Mouse (Mus musculus) intestine, embryonic 14.5 days (tissue): Measurements from ENCODE around the gene Jak1. TPM values are rescaled to one million over a fixed set of nuclear protein-coding genes. Genes with fewer than 3 reads are reported as not detected.

ENCODE experiments used
- ATAC-seq: fragments of 200-750 bp; cut with Nextera tagmentation; replicated peaks from 2 replicates; pipeline ENCODE4 v1.8.0; 2017; ENCODE audit warnings: low read depth, moderate number of reproducible peaks, moderate TSS enrichment, moderate library complexity; ENCODE audit not compliant: low FRiP score, low TSS enrichment
- DNase-seq: peaks from one replicate; pipeline ENCODE4 v3.0.0-alpha.2; 2018; ENCODE audit warnings: low spot score
- H3K27ac ChIP-seq: fragments of 300-500 bp; sonication (generic); 2 replicates; pipeline ENCODE4 v1.5.1; 2014; ENCODE audit warnings: low read depth, mild to moderate bottlenecking, control low read depth
- H3K27me3 ChIP-seq: fragments of 300-500 bp; sonication (generic); replicated peaks from 2 replicates; pipeline ENCODE4 v1.6.1; 2014; ENCODE audit warnings: low read length, control low read depth; ENCODE audit not compliant: control insufficient read depth, insufficient read depth
- H3K36me3 ChIP-seq: fragments of 300-500 bp; sonication (generic); 2 replicates; pipeline ENCODE4 v1.6.1; 2014; ENCODE audit warnings: low read length, control low read depth; ENCODE audit not compliant: control insufficient read depth, insufficient read depth
- H3K4me1 ChIP-seq: fragments of 300-500 bp; sonication (generic); replicated peaks from 2 replicates; pipeline ENCODE4 v1.6.1; 2014; ENCODE audit warnings: low read length, control low read depth, mixed read lengths; ENCODE audit not compliant: control insufficient read depth, insufficient read depth
- H3K4me2 ChIP-seq: fragments of 300-500 bp; sonication (generic); 2 replicates; pipeline ENCODE4 v1.6.1; 2014; ENCODE audit warnings: low read length
- H3K4me3 ChIP-seq: fragments of 300-500 bp; sonication (generic); 2 replicates; pipeline ENCODE4 v1.5.1; 2014; ENCODE audit warnings: low read depth, low read length, control low read depth, mixed read lengths
- H3K9ac ChIP-seq: fragments of 300-500 bp; sonication (generic); 2 replicates; pipeline ENCODE4 v1.6.1; 2014; ENCODE audit warnings: mild to moderate bottlenecking, low read length
- H3K9me3 ChIP-seq: fragments of 300-500 bp; sonication (generic); 2 replicates; pipeline ENCODE4 v1.6.1; 2016; ENCODE audit warnings: low read length, control low read depth; ENCODE audit not compliant: control insufficient read depth
- WGBS: fragments of 180-500 bp; shearing (Covaris S2); extraction: QIAGEN DNeasy Blood & Tissue Kit; methylation state at CpG from one replicate; pipeline ENCODE4 v1.1.7; 2014; 5-methylcytosine and 5-hydroxymethylcytosine counted together
- polyA plus RNA-seq: library from polyadenylated mRNA; unstranded; fragments of >200 nt; fragmentation: Nextera tagmentation; extraction: Ambion mirVana; gene quantifications from 2 replicates; pipeline ENCODE4 v1.2.1, GENCODE M21; 2014

The Jak1 gene
- polyA plus RNA-seq, 1 experiment from 2014 or later, result 83.2 TPM

DNA sequence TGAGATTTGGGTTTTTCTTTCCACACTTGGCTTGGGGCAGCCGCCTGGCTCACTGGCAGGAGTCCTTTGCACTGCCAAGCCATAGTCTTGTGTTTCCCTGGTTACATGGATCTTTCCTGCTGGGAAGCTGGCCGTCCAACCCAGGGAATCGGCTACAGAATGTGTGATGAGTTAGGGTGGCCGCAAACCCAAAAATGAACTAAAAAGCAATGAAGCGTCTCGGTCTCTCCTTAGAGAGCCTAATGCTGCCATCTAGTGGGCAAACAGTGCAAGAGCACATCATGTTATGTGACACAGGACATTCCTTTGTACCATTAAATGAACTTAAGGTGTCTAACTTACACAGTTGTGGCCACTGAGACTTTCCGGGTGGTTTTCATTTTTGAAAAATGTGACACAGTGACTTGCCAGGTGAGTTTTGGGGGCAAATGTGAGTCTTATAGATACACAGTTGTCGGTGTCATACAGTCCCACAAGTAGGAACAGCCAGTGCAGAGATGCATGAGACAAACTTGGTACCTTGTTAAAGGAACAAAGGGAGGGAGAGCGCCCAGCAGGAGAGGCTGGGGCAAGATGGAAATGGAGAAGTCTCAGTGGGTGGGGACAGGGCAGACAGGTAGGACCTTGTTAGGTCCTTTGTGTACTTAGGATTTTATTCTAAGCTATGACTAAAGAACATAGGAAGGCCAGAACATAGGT lies 118.9 kb downstream of the Jak1 start:
- Histone ChIP-seq H3K27me3 (no peaks in the 10 kb centered on the region), H3K4me1 (no peaks in the 10 kb centered on the region), H3K9ac (no peak overlapping the region), H3K4me3 (no peak overlapping the region), H3K36me3 (peaks cover 32% of the 10 kb centered on the region), H3K9me3 (no peaks in the 10 kb centered on the region), H3K27ac (no peak overlapping the region), H3K4me2 (no peak overlapping the region)
- 34% methylated on average over 9 of the region's 9 CpGs for WGBS
- DNase-seq, result peak; percentile 78
- 0 out of 2 replicates have a peak, but pooled peaks have one; percentile 36 for ATAC-seq

DNA sequence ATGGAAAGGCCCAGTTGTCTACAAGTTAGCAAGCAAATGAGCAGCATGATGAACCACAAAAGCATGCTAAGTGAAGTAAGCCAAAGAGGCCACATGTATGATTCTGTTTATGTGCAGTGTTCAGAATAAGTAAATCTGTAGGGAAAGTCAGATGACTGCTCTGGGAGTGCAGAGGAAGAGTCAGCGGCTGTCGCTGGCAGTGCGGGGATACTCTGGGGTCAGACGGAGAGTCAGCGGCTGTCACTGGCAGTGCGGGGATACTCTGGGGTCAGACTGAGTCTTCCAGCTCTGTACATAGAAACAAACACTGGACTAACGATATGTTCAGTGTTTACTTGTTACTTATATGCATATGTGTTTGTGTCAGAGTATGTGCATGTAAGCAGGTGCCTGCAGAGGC lies 120.3 kb downstream of the Jak1 start:
- Histone ChIP-seq H3K9me3 (no peaks in the 10 kb centered on the region), H3K4me3 (no peak overlapping the region), H3K27me3 (no peaks in the 10 kb centered on the region), H3K27ac (no peak overlapping the region), H3K4me1 (no peaks in the 10 kb centered on the region), H3K36me3 (peaks cover 21% of the 10 kb centered on the region; the same call in 1 of the 2 replicates), H3K9ac (no peak overlapping the region), H3K4me2 (no peak overlapping the region)
- 83% methylated on average over 7 of the region's 7 CpGs for WGBS
- DNase-seq, result no peak
- ATAC-seq, result no peak

DNA sequence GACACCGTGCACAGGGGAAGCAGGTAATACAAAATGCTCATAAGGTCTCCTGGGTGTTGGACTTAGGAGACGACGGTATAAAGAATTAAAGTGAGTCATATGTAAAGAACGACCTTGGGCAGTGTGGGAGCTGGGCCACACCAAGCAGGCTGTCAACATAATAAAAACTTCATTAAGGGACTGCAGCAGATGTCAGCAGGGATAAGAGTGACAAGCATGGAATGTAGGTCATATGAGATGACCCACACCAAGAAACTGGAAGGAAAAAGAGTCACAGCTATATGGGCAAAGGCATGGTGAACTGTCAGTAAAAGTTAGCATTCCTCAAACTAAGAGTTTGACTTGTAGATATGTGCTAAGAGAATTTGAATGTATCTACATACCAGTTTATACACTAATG lies 120.7 kb downstream of the Jak1 start:
- no peaks in the 10 kb centered on the region for H3K4me1 ChIP-seq
- DNase-seq (no peak), ATAC-seq (no peak)
- no peaks in the 10 kb centered on the region for H3K27me3 ChIP-seq
- peaks cover 21% of the 10 kb centered on the region; the same call in 1 of the 2 replicates for H3K36me3 ChIP-seq
- 76% methylated on average over 4 of the region's 4 CpGs for WGBS
- no peaks in the 10 kb centered on the region for H3K9me3 ChIP-seq
- no peak overlapping the region for H3K4me3 ChIP-seq
- H3K4me2 ChIP-seq, result no peak overlapping the region
- no peak overlapping the region for H3K9ac ChIP-seq
- H3K27ac ChIP-seq, result no peak overlapping the region

DNA sequence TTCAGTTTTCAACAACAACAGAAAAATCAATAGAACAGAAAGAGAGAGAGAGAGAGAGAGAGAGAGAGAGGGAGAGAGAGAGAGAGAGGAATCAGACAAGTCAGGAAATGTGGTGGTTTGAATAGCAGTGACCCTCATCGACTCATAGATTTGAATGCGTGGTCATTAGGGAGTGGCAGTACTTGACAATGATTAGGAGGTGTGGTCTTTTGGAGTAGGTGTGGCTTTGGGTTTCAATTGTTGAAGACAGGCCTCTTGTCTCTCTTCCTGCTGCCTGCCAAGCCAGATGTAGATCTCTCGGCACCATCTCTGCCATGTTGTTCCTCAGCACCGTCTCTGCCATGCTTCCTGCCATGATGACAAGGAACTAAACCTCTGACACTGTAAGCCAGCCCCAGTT lies 121.2 kb downstream of the Jak1 start:
- no peak overlapping the region for H3K4me3 ChIP-seq
- no peak overlapping the region for H3K27ac ChIP-seq
- no peaks in the 10 kb centered on the region for H3K4me1 ChIP-seq
- no peak overlapping the region for H3K4me2 ChIP-seq
- ATAC-seq, result no peak
- H3K27me3 ChIP-seq, result no peaks in the 10 kb centered on the region
- H3K9me3 ChIP-seq, result no peaks in the 10 kb centered on the region
- 75% methylated on average over 4 of the region's 4 CpGs for WGBS
- no peak overlapping the region for H3K9ac ChIP-seq
- H3K36me3 ChIP-seq, result peaks cover 19% of the 10 kb centered on the region; the same call in 1 of the 2 replicates
- no peak for DNase-seq

DNA sequence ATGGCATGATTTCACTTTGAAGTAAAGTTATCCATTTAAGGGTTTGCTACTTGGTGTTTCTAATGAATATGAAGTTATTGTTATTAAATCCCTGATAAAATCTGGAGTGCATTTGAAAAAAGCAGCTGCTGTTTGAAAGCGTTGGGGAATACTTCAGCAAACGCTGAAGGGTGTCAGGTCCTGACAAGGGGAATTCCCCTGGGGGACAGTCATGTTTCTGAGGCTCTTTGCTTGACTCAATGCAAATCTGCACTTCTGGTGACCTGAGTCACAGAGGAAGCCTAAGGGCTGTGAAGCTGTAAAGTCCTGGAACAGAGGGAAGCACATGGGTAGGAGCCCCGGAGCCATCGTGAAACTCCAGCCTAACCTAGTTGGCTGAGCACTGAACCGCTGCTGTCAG lies 123.3 kb downstream of the Jak1 start:
- DNase-seq, result no peak
- H3K9ac ChIP-seq, result no peak overlapping the region
- H3K4me2 ChIP-seq, result no peak overlapping the region
- ATAC-seq, result no peak
- H3K27me3 ChIP-seq, result no peaks in the 10 kb centered on the region
- no peaks in the 10 kb centered on the region for H3K9me3 ChIP-seq
- no peak overlapping the region for H3K27ac ChIP-seq
- 81% methylated on average over 5 of the region's 5 CpGs for WGBS
- H3K4me1 ChIP-seq, result no peaks in the 10 kb centered on the region
- H3K36me3 ChIP-seq, result 0 out of 2 replicates have a peak, but pooled peaks cover 10% of the 10 kb centered on the region
- H3K4me3 ChIP-seq, result no peak overlapping the region

DNA sequence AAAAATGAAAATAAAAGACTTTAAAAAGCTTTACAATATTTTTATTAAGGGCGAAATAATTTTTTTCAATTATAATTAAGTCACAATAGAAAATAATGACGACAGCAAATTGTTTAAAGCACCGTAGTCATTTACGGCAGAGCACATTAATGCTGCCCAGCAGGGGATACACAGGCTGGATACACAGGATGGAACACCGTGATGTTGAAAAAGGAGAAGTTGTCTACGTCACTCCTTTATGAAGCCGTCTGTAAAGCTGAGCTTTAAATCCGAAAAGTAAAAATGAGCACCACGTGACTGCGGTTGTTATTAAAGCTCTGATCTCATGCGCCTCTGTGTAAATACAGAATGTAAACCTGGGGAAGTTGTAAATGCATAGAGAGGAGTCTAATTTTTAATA lies 127.1 kb downstream of the Jak1 start:
- DNase-seq, result no peak
- Histone ChIP-seq H3K36me3 (0 out of 2 replicates have a peak, but pooled peaks cover 13% of the 10 kb centered on the region), H3K4me2 (no peak overlapping the region), H3K4me1 (no peaks in the 10 kb centered on the region), H3K27ac (no peak overlapping the region), H3K27me3 (no peaks in the 10 kb centered on the region), H3K9ac (no peak overlapping the region), H3K4me3 (no peak overlapping the region), H3K9me3 (no peaks in the 10 kb centered on the region)
- 91% methylated on average over 11 of the region's 11 CpGs for WGBS
- no peak for ATAC-seq

DNA sequence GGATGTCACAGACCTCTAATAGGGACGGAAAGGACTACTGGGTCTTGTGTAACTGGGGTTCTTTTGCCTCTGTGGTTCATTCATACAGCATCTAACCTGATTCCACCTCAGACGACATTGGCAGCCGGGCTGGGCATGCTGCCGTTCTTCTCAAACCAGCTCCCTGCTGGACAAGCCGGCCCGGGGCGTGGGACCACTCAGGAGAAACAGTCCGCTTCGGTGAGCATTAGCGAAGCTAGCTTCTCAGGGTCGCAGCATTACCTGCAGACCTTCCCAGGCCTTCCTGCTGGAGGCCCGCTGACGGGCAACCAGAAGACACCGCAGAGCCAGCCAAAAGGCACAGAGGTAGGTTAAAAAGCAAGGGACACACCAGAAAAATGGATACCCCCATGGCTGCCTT lies 129.2 kb downstream of the Jak1 start:
- no peak overlapping the region for H3K4me3 ChIP-seq
- DNase-seq (no peak), ATAC-seq (no peak)
- no peak overlapping the region for H3K9ac ChIP-seq
- H3K4me2 ChIP-seq, result no peak overlapping the region
- H3K9me3 ChIP-seq, result no peaks in the 10 kb centered on the region
- 94% methylated on average over 14 of the region's 14 CpGs for WGBS
- no peak overlapping the region for H3K27ac ChIP-seq
- 0 out of 2 replicates have a peak, but pooled peaks cover 13% of the 10 kb centered on the region for H3K36me3 ChIP-seq
- no peaks in the 10 kb centered on the region for H3K4me1 ChIP-seq
- no peaks in the 10 kb centered on the region for H3K27me3 ChIP-seq

DNA sequence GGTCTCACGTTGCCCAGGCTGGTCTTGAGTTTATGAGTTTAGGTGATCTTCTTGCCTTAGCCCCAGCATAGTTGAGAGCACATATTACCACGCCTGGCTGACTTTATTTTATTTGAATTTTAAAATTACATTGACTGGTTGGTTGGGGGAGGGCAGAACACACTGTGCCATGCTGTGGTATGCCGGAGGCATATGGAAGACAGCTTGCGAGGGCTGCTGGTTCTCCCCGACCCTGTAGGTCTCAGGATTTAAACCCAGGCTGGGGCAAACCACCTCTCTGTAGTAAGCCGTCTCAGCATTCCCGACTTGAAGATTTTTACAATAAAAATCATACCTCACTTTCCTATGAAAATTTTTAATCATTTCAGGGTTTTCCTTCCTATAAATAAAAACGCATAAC lies 130.1 kb downstream of the Jak1 start:
- 87% methylated on average over 8 of the region's 8 CpGs for WGBS
- Histone ChIP-seq H3K36me3 (0 out of 2 replicates have a peak, but pooled peaks cover 17% of the 10 kb centered on the region), H3K4me1 (no peaks in the 10 kb centered on the region), H3K4me2 (no peak overlapping the region), H3K9me3 (no peaks in the 10 kb centered on the region), H3K4me3 (no peak overlapping the region), H3K27ac (no peak overlapping the region), H3K9ac (no peak overlapping the region), H3K27me3 (no peaks in the 10 kb centered on the region)
- ATAC-seq (no peak), DNase-seq (no peak)

DNA sequence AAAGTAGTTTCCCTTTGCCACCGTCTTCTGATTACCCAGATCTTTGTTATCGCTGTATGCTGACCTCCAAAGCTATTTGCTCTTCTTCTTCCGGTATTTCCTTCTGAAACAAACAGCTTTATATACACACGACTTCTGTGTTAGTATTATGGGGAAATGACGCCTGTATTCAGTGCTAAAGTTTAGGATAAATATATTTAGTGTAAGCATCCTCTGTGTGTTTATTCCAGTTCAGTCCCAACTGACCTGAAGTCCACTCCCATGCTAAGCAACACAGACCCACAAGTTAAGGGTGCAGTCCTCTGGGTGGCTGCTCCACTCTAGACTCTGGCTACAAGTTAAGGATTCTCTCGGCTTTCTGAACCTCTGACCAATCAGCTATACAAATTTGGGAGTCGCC lies 144.1 kb downstream of the Jak1 start:
- H3K9me3 ChIP-seq, result no peaks in the 10 kb centered on the region
- no peak overlapping the region for H3K4me2 ChIP-seq
- H3K4me3 ChIP-seq, result no peak overlapping the region
- DNase-seq, result no peak
- H3K27me3 ChIP-seq, result no peaks in the 10 kb centered on the region
- H3K27ac ChIP-seq, result no peak overlapping the region
- 77% methylated on average over 7 of the region's 7 CpGs for WGBS
- H3K36me3 ChIP-seq, result peaks cover 16% of the 10 kb centered on the region; the same call in 1 of the 2 replicates
- no peak overlapping the region for H3K9ac ChIP-seq
- ATAC-seq, result no peak
- no peaks in the 10 kb centered on the region for H3K4me1 ChIP-seq
